Mouse (Mus musculus) kidney, adult 2 months (tissue): Measurements from ENCODE around the gene Ntm.

Source experiments
- CTCF ChIP-seq: fragments of 200-500 bp; conservative IDR thresholded peaks from 2 replicates; pipeline ENCODE4 v1.5.1; 2011; ENCODE audit warnings: low read depth, mild to moderate bottlenecking, control low read depth, low read length, moderate library complexity, mixed read lengths; ENCODE audit not compliant: insufficient read depth, insufficient read length
- POLR2A ChIP-seq: fragments of 200-500 bp; IDR thresholded peaks from one replicate; pipeline ENCODE4 v1.6.1; 2011; ENCODE audit warnings: low read depth, low read length, control low read depth

GRCm38 (mm10) chr9:29802071-29802705, 160.8 kb downstream of the Ntm start:
- no peak for TF ChIP-seq CTCF
- no peak for TF ChIP-seq POLR2A
